Mouse (Mus musculus) forebrain, embryonic 14.5 days (tissue): ENCODE results near the gene Prkar2a. TPM values are rescaled to one million over a fixed set of nuclear protein-coding genes. Genes with fewer than 3 reads are reported as not detected.
"Not testable (repeated sequence)": the region's sequence is repeated elsewhere in the genome, so short reads cannot be mapped to it uniquely, and the experiment has no call there.

Experiments
- ATAC-seq: fragments of 200-750 bp; cut with Nextera tagmentation; 2 replicates; pipeline ENCODE4 v1.8.0; 2017; ENCODE audit warnings: mild to moderate bottlenecking, moderate library complexity
- DNase-seq: peaks from one replicate; pipeline ENCODE4 v3.0.0-alpha.2; 2015; ENCODE audit warnings: low spot score
- H3K27ac ChIP-seq: fragments of 300-500 bp; sonication (generic); 2 replicates; pipeline ENCODE4 v1.5.1; 2014; ENCODE audit warnings: low read depth, mild to moderate bottlenecking, control low read depth, low read length, moderate library complexity
- H3K27me3 ChIP-seq: fragments of 300-500 bp; sonication (generic); replicated peaks from 2 replicates; pipeline ENCODE4 v1.6.1; 2014; ENCODE audit warnings: low read length, control low read depth, mixed read lengths; ENCODE audit not compliant: control insufficient read depth, insufficient read depth
- H3K36me3 ChIP-seq: fragments of 300-500 bp; sonication (generic); 2 replicates; pipeline ENCODE4 v1.6.1; 2014; ENCODE audit warnings: low read length, control low read depth; ENCODE audit not compliant: control insufficient read depth, insufficient read depth
- H3K4me1 ChIP-seq: fragments of 300-500 bp; sonication (generic); 2 replicates; pipeline ENCODE4 v1.6.1; 2014; ENCODE audit warnings: antibody characterized with exemption, low read length, control low read depth; ENCODE audit not compliant: control insufficient read depth, insufficient read depth
- H3K4me2 ChIP-seq: fragments of 300-500 bp; sonication (generic); 2 replicates; pipeline ENCODE4 v1.6.1; 2014; ENCODE audit warnings: mild to moderate bottlenecking, control low read depth, low read length
- H3K4me3 ChIP-seq: fragments of 300-500 bp; sonication (generic); 2 replicates; pipeline ENCODE4 v1.5.1; 2014; ENCODE audit warnings: low read depth, low read length, control low read depth
- H3K9ac ChIP-seq: fragments of 300-500 bp; sonication (generic); 2 replicates; pipeline ENCODE4 v1.6.1; 2014; ENCODE audit warnings: mild to moderate bottlenecking, low read length, control low read depth, moderate library complexity
- H3K9me3 ChIP-seq: fragments of 300-500 bp; sonication (generic); replicated peaks from 2 replicates; pipeline ENCODE4 v1.6.1; 2016; ENCODE audit warnings: low read length, control low read depth, mixed read lengths; ENCODE audit not compliant: control insufficient read depth
- WGBS: fragments of 180-500 bp; shearing (Covaris S2); extraction: QIAGEN DNeasy Blood & Tissue Kit; methylation state at CpG from one replicate; pipeline ENCODE4 v1.1.7; 2014; 5-methylcytosine and 5-hydroxymethylcytosine counted together
- polyA plus RNA-seq: library from polyadenylated mRNA; unstranded; fragments of >200 nt; fragmentation: Nextera tagmentation; extraction: Ambion mirVana; gene quantifications from 2 replicates; pipeline ENCODE4 v1.2.1, GENCODE M21; 2014

Gene Prkar2a
- 32.4 and 39.1 TPM in 2 replicates for polyA plus RNA-seq

GRCm38 (mm10) chr9:108689106-108689505, at the start of gene Prkar2a:
Gene Prkar2a, plus strand, starts transcription at chr9:108689314.
- no peaks in the 10 kb centered on the region for H3K9me3 ChIP-seq
- peaks cover 16% of the 10 kb centered on the region for H3K4me1 ChIP-seq
- no peaks in the 10 kb centered on the region for H3K27me3 ChIP-seq
- no peak within 1 kb of the TSS for H3K4me3 ChIP-seq
- H3K9ac ChIP-seq: no peak within 1 kb of the TSS
- H3K27ac ChIP-seq: peak within 1 kb of the TSS; percentile 55; the same call in 1 of the 2 replicates
- DNase-seq (peak; percentile 73), ATAC-seq (no peak)
- H3K36me3 ChIP-seq: peaks cover 9% of the 10 kb centered on the region; the same call in 1 of the 2 replicates
- WGBS: 0% methylated on average over 1 of the region's 1 CpGs
- no peak within 1 kb of the TSS for H3K4me2 ChIP-seq

GRCm38 (mm10) chr9:108639825-108640224, 49.3 kb upstream of the Prkar2a start:
- Histone ChIP-seq H3K27ac (no peak overlapping the region), H3K36me3 (peaks cover 40% of the 10 kb centered on the region), H3K4me3 (no peak overlapping the region), H3K9ac (no peak overlapping the region), H3K9me3 (no peaks in the 10 kb centered on the region), H3K4me2 (no peak overlapping the region), H3K27me3 (no peaks in the 10 kb centered on the region), H3K4me1 (no peaks in the 10 kb centered on the region)
- DNase-seq: no peak
- WGBS: 90% methylated on average over 2 of the region's 2 CpGs
- no peak for ATAC-seq

GRCm38 (mm10) chr9:108648166-108648565, 40.9 kb upstream of the Prkar2a start:
- Histone ChIP-seq H3K4me2 (peak overlapping the region; percentile 94), H3K36me3 (peaks cover 5% of the 10 kb centered on the region; the same call in 1 of the 2 replicates), H3K4me1 (peaks cover 12% of the 10 kb centered on the region), H3K9ac (peak overlapping the region; percentile 91), H3K9me3 (no peaks in the 10 kb centered on the region), H3K27me3 (no peaks in the 10 kb centered on the region), H3K27ac (no peak overlapping the region), H3K4me3 (peak overlapping the region; percentile 98)
- no peak for ATAC-seq
- DNase-seq: no peak
- 46% methylated on average over 10 of the region's 10 CpGs for WGBS

- peak within 1 kb of the TSS; percentile 91 for H3K9ac ChIP-seq
- H3K4me3 ChIP-seq: peak within 1 kb of the TSS; percentile 98
- 0 out of 2 replicates have a peak, but pooled peaks cover 2% of the 10 kb centered on the region for H3K36me3 ChIP-seq
- ATAC-seq (peak; percentile 100), DNase-seq (peak; percentile 97)
- peaks cover 12% of the 10 kb centered on the region for H3K4me1 ChIP-seq
- H3K27ac ChIP-seq: peak within 1 kb of the TSS; percentile 84
- H3K27me3 ChIP-seq: no peaks in the 10 kb centered on the region
- H3K4me2 ChIP-seq: peak within 1 kb of the TSS; percentile 94
- under 1% methylated on average over 103 of the region's 112 CpGs for WGBS
- no peaks in the 10 kb centered on the region for H3K9me3 ChIP-seq
These were observed 40.2 kb upstream of the Prkar2a start, which contains the start of gene Arih2 for GRCm38 (mm10) chr9:108648611-108649560. Gene Arih2, minus strand, starts transcription at chr9:108649386.

GRCm38 (mm10) chr9:108649561-108650440, 39.3 kb upstream of the Prkar2a start:
- peak overlapping the region; percentile 98 for H3K4me3 ChIP-seq
- H3K4me2 ChIP-seq: peak overlapping the region; percentile 94
- H3K36me3 ChIP-seq: no peaks in the 10 kb centered on the region
- no peaks in the 10 kb centered on the region for H3K27me3 ChIP-seq
- 33% methylated on average over 29 of the region's 29 CpGs for WGBS
- ATAC-seq: peak; percentile 54
- peak overlapping the region; percentile 91 for H3K9ac ChIP-seq
- H3K9me3 ChIP-seq: no peaks in the 10 kb centered on the region
- peaks cover 12% of the 10 kb centered on the region for H3K4me1 ChIP-seq
- peak overlapping the region; percentile 84; the same call in 1 of the 2 replicates for H3K27ac ChIP-seq
- no peak for DNase-seq

GRCm38 (mm10) chr9:108654566-108655464, 34.3 kb upstream of the Prkar2a start:
- DNase-seq (no peak), ATAC-seq (no peak)
- Histone ChIP-seq H3K4me1 (peaks cover 4% of the 10 kb centered on the region), H3K4me3 (no peak overlapping the region), H3K27me3 (no peaks in the 10 kb centered on the region), H3K36me3 (no peaks in the 10 kb centered on the region), H3K27ac (no peak overlapping the region), H3K9ac (no peak overlapping the region), H3K4me2 (no peak overlapping the region), H3K9me3 (no peaks in the 10 kb centered on the region)
- 76% methylated on average over 10 of the region's 10 CpGs for WGBS

GRCm38 (mm10) chr9:108655865-108656264, 33.2 kb upstream of the Prkar2a start:
- not testable (repeated sequence) for H3K36me3 ChIP-seq, H3K9ac ChIP-seq, H3K9me3 ChIP-seq, DNase-seq, ATAC-seq, H3K4me1 ChIP-seq, H3K27ac ChIP-seq, H3K4me3 ChIP-seq, H3K27me3 ChIP-seq, H3K4me2 ChIP-seq
- WGBS: 84% methylated on average over 7 of the region's 7 CpGs
